Mouse (Mus musculus): Measurements from ENCODE around the gene Ccdc190. TPM values are rescaled to one million over a fixed set of nuclear protein-coding genes. Genes with fewer than 3 reads are reported as not detected.

Ccdc190 gene
- polyA plus RNA-seq, 1 experiment: 0.43 TPM

DNA sequence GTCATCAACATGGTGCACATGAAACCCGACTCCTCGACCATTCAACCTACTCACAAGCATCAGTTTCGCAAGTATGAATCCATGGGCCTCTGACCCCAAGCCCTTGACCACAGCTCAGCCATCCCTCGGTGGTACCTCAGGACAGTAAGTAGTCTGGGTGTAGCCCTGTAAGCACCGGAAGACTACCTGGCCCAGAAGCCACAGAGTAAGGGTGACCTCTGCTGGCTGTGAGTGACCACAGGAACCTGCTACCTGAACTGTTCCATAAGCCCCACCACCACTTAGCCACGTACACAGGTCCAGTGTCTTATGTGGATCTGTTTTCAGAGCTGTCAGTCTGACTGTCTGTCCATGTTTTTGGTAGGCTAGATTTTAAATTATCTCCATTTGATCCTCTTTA lies 19.2 kb downstream of the Ccdc190 start:
- Histone ChIP-seq H3K27ac (ENCODE audit: control insufficient read depth, insufficient read depth, low read length) (no peak overlapping the region), H3K36me3 (ENCODE audit: control insufficient read depth, insufficient read depth, low read length) (no peaks in the 10 kb centered on the region), H3K27me3 (ENCODE audit: control insufficient read depth, insufficient read depth, low read length) (no peaks in the 10 kb centered on the region), H3K4me3 (ENCODE audit: control insufficient read depth, insufficient read depth, low read length) (no peak overlapping the region), H3K4me1 (replicated peaks; ENCODE audit: control insufficient read depth, insufficient read depth, low read length) (no peaks in the 10 kb centered on the region)
- 83% methylated on average over 6 of the region's 6 CpGs for WGBS
- DNase-seq: no peak
- no peak for TF ChIP-seq CTCF (IDR thresholded peaks at IDR 0.05; ENCODE audit: borderline replicate concordance, control insufficient read depth, extremely low read depth, insufficient read depth, low read length, poor library complexity)
- TF ChIP-seq POLR2A (IDR thresholded peaks at IDR 0.05; ENCODE audit: control insufficient read depth, extremely low read depth, insufficient read depth, low read length, poor library complexity): no peak

DNA sequence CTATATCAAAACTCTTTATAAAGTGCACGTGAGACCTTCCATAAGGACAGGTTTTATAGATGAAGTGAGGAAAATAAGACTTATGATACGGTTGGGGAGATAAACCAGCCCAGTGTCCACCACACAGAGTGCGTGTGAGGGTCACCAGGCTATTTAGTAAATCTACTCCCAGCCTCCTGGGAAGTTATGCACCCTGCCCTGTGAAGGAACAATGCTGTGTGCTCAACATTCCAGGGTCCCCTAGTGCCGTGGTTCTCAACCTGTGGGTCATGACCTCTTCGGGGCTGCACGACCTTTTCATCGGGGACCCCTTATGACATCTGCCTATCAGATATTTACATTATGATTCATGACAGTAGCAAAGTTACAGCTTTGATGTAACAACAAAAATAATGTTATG lies 19.8 kb downstream of the Ccdc190 start:
- TF ChIP-seq CTCF (IDR thresholded peaks at IDR 0.05; ENCODE audit: borderline replicate concordance, control insufficient read depth, extremely low read depth, insufficient read depth, low read length, poor library complexity) (no peak), POLR2A (IDR thresholded peaks at IDR 0.05; ENCODE audit: control insufficient read depth, extremely low read depth, insufficient read depth, low read length, poor library complexity) (no peak)
- no peaks in the 10 kb centered on the region for H3K27me3 ChIP-seq (ENCODE audit: control insufficient read depth, insufficient read depth, low read length)
- 97% methylated on average over 7 of the region's 7 CpGs for WGBS

GRCm38 (mm10) chr1:169948866-169949265 lies 20.4 kb downstream of the Ccdc190 start:
- Histone ChIP-seq H3K4me3 (ENCODE audit: control insufficient read depth, insufficient read depth, low read length) (no peak overlapping the region), H3K27me3 (ENCODE audit: control insufficient read depth, insufficient read depth, low read length) (no peaks in the 10 kb centered on the region), H3K4me1 (replicated peaks; ENCODE audit: control insufficient read depth, insufficient read depth, low read length) (no peaks in the 10 kb centered on the region), H3K36me3 (ENCODE audit: control insufficient read depth, insufficient read depth, low read length) (no peaks in the 10 kb centered on the region), H3K27ac (ENCODE audit: control insufficient read depth, insufficient read depth, low read length) (no peak overlapping the region)
- TF ChIP-seq POLR2A (IDR thresholded peaks at IDR 0.05; ENCODE audit: control insufficient read depth, extremely low read depth, insufficient read depth, low read length, poor library complexity): no peak
- no peak for TF ChIP-seq CTCF (IDR thresholded peaks at IDR 0.05; ENCODE audit: borderline replicate concordance, control insufficient read depth, extremely low read depth, insufficient read depth, low read length, poor library complexity)
- 96% methylated on average over 7 of the region's 7 CpGs for WGBS
- no peak for DNase-seq

More for the DNA sequence above, 19.8 kb downstream of the Ccdc190 start:
- H3K4me1 ChIP-seq (replicated peaks; ENCODE audit: control insufficient read depth, insufficient read depth, low read length): no peaks in the 10 kb centered on the region
- no peak overlapping the region for H3K4me3 ChIP-seq (ENCODE audit: control insufficient read depth, insufficient read depth, low read length)
- DNase-seq: no peak
- H3K27ac ChIP-seq (ENCODE audit: control insufficient read depth, insufficient read depth, low read length): no peak overlapping the region
- H3K36me3 ChIP-seq (ENCODE audit: control insufficient read depth, insufficient read depth, low read length): no peaks in the 10 kb centered on the region

DNA sequence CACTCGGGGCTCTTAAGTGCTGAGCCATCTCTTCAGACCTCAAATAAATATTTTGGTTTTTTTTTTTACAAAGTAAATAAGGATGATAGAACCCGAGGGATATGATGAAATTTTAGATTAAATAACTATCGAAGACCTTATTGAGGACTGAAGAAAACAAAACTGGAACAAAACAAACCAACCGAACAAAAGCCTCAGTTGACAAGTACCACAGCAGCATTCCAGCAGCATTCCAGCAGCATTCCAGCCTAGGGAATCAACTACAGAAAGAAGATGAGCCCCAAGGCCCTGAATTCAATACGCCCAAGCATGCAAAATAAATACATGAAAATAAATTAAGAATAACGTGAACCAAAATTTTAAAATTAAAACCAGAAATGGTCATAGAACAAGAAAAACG lies 21.5 kb downstream of the Ccdc190 start:
- no peaks in the 10 kb centered on the region for H3K27me3 ChIP-seq (ENCODE audit: control insufficient read depth, insufficient read depth, low read length)
- whole genome bisulfite sequencing: 91% methylated on average over 7 of the region's 7 CpGs
- H3K4me3 ChIP-seq (ENCODE audit: control insufficient read depth, insufficient read depth, low read length): no peak overlapping the region
- TF ChIP-seq POLR2A (IDR thresholded peaks at IDR 0.05; ENCODE audit: control insufficient read depth, extremely low read depth, insufficient read depth, low read length, poor library complexity): no peak
- TF ChIP-seq CTCF (IDR thresholded peaks at IDR 0.05; ENCODE audit: borderline replicate concordance, control insufficient read depth, extremely low read depth, insufficient read depth, low read length, poor library complexity): no peak
- DNase-seq: no peak
- H3K4me1 ChIP-seq (replicated peaks; ENCODE audit: control insufficient read depth, insufficient read depth, low read length): no peaks in the 10 kb centered on the region
- no peaks in the 10 kb centered on the region for H3K36me3 ChIP-seq (ENCODE audit: control insufficient read depth, insufficient read depth, low read length)
- H3K27ac ChIP-seq (ENCODE audit: control insufficient read depth, insufficient read depth, low read length): no peak overlapping the region

GRCm38 (mm10) chr1:169950651-169951050 lies 22.2 kb downstream of the Ccdc190 start:
- Histone ChIP-seq H3K36me3 (ENCODE audit: control insufficient read depth, insufficient read depth, low read length) (no peaks in the 10 kb centered on the region), H3K4me1 (replicated peaks; ENCODE audit: control insufficient read depth, insufficient read depth, low read length) (no peaks in the 10 kb centered on the region), H3K27ac (ENCODE audit: control insufficient read depth, insufficient read depth, low read length) (no peak overlapping the region), H3K27me3 (ENCODE audit: control insufficient read depth, insufficient read depth, low read length) (no peaks in the 10 kb centered on the region), H3K4me3 (ENCODE audit: control insufficient read depth, insufficient read depth, low read length) (no peak overlapping the region)
- TF ChIP-seq CTCF (IDR thresholded peaks at IDR 0.05; ENCODE audit: borderline replicate concordance, control insufficient read depth, extremely low read depth, insufficient read depth, low read length, poor library complexity): no peak
- over 99% methylated on average over 4 of the region's 4 CpGs for WGBS
- peak; percentile 15 for DNase-seq

DNA sequence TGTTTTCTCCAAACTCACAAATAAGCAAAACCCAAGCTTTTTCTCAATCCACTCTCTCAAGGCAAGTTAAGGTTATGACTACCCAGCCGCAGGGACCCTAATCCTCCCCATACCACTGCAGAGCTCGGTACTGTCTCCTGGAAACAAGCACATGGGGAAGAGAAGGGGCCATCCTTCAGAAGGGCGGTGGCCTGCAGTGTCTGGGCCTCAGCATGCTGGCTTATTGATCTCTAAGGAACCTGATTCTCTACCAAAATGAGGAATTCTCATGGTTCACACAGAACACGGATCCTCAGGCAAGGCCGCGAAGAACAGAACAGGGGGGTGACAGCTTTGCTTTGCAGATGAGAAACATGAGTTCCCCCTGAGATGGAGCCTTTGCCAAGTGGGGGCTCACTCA lies 23.1 kb downstream of the Ccdc190 start:
- H3K4me1 ChIP-seq (replicated peaks; ENCODE audit: control insufficient read depth, insufficient read depth, low read length): no peaks in the 10 kb centered on the region
- H3K27me3 ChIP-seq (ENCODE audit: control insufficient read depth, insufficient read depth, low read length): no peaks in the 10 kb centered on the region
- no peaks in the 10 kb centered on the region for H3K36me3 ChIP-seq (ENCODE audit: control insufficient read depth, insufficient read depth, low read length)
- no peak overlapping the region for H3K27ac ChIP-seq (ENCODE audit: control insufficient read depth, insufficient read depth, low read length)
- H3K4me3 ChIP-seq (ENCODE audit: control insufficient read depth, insufficient read depth, low read length): no peak overlapping the region
- 94% methylated on average over 6 of the region's 6 CpGs for WGBS
- TF ChIP-seq POLR2A (IDR thresholded peaks at IDR 0.05; ENCODE audit: control insufficient read depth, extremely low read depth, insufficient read depth, low read length, poor library complexity): no peak
- TF ChIP-seq CTCF (IDR thresholded peaks at IDR 0.05; ENCODE audit: borderline replicate concordance, control insufficient read depth, extremely low read depth, insufficient read depth, low read length, poor library complexity): no peak
- no peak for DNase-seq

GRCm38 (mm10) chr1:169952636-169953035 lies 24.2 kb downstream of the Ccdc190 start:
- no peaks in the 10 kb centered on the region for H3K36me3 ChIP-seq (ENCODE audit: control insufficient read depth, insufficient read depth, low read length)
- H3K4me1 ChIP-seq (replicated peaks; ENCODE audit: control insufficient read depth, insufficient read depth, low read length): no peaks in the 10 kb centered on the region
- H3K4me3 ChIP-seq (ENCODE audit: control insufficient read depth, insufficient read depth, low read length): no peak overlapping the region
- 97% methylated on average over 10 of the region's 10 CpGs for WGBS
- H3K27me3 ChIP-seq (ENCODE audit: control insufficient read depth, insufficient read depth, low read length): no peaks in the 10 kb centered on the region
- no peak for DNase-seq
- H3K27ac ChIP-seq (ENCODE audit: control insufficient read depth, insufficient read depth, low read length): no peak overlapping the region
- TF ChIP-seq CTCF (IDR thresholded peaks at IDR 0.05; ENCODE audit: borderline replicate concordance, control insufficient read depth, extremely low read depth, insufficient read depth, low read length, poor library complexity) (no peak), POLR2A (IDR thresholded peaks at IDR 0.05; ENCODE audit: control insufficient read depth, extremely low read depth, insufficient read depth, low read length, poor library complexity) (no peak)
